Mouse (Mus musculus) embryonic stem cell, embryonic (primary cell): Measurements from ENCODE around the gene Spink4.

Experiments used
- CTCF ChIA-PET, 4 experiments: fragments of 300-600 bp in 2 of 4; fragments of 350-600 bp in 2 of 4; sonication (Branson Sonifier 250); formaldehyde crosslinking; loops; one replicate each; lab custom pipeline; 2022; ENCODE audit warnings: inconsistent platforms in 2 of 4; lab: Charles Lee
- POLR2A ChIA-PET, 4 experiments: fragments of 300-600 bp in 2 of 4; fragments of 350-600 bp in 2 of 4; sonication (Branson Sonifier 250); formaldehyde crosslinking; loops; one replicate each; lab custom pipeline; 2022; ENCODE audit warnings: antibody characterized with exemption in 4 of 4, inconsistent platforms in 1 of 4; lab: Charles Lee

The Spink4 gene

DNA sequence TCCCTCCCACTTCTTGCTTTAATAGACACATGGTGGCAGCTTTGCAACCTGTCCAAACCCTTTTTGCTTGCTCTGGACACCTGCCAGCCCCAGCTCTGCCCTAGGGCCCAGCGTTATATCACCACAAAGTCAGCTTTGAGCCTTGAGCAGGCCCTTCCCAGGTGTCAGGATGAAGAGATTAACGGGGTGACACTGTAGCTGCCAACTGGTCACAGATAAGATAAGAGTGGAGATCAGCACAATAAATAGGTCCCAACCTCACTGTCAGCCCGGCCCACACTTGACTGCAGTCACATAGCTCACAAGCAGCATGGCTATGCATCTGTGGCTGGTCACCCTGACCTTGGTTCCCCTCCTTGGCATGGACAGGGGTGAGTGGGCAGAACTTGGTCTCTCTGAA lies at the start of gene Spink4:
Gene Spink4 (plus strand): TSS at position 268 of the 400 bp plus-strand sequence.
- ChIA-PET POLR2A (interaction anchor here in 2 of 4 experiments (0.6 to 1.8 kb wide), 6 partner anchors 12 to 149 kb away, joined by 3 to 5 read pairs (median 3); partner anchors contain the start of genes Bag1 (in 1 of the 2) and Chmp5 (in 1 of the 2)), CTCF (interaction anchor here in 2 of 4 experiments (0.6 to 1.0 kb wide), 2 partner anchors 29 to 52 kb away, joined by 3 to 6 read pairs; no protein-coding TSS in a partner anchor)

DNA sequence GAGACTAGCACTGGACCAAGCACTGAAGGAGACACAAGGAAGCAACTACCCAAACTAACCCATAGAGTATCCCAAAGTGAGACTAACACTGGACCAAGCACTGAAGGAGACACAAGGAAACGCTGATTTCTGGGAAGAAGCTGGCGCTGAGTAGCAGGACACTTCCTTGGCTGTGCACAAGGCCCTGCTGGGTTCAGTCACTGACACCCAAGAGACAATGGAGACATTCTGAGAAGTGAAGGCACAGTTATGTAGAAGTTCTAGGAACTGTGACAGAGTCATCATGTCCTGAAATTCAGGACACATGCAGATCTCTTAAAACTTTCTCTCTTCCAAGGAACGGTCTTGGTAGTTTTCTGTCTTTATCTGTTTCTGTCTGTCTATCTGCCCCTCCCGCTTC lies 49.6 kb upstream of the Spink4 start:
- ChIA-PET POLR2A (interaction anchor here in 2 of 4 experiments (1.2 to 2.2 kb wide), 6 partner anchors 8 to 78 kb away, joined by 3 to 9 read pairs (median 4); partner anchors contain the start of genes B4galt1 (in 2 of the 2), Bag1 (in 1 of the 2) and Chmp5 (in 1 of the 2)), CTCF (interaction anchor here in 1 of 4 experiments (1.3 kb wide), 1 partner anchor 38 kb away, joined by 3 read pairs; no protein-coding TSS in a partner anchor)

DNA sequence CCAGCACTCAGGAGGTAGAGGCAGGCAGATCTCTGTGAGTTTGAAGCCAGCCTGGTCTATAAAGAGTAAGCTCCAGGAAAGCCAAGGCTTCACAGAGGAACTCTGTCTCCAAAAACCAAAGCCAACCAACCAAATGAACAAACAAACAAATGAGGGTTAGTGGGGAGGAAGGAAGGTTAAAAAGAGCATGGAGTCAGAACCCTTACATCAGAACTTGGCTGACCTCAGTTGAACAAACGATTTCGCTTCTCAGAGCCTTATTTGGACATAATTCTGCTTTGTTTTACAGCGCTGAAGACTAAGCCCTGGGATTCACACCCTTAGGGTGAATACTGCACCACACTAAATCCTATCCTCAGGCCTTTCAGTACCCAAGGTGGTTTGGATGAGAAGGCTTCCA lies 47.7 kb upstream of the Spink4 start:
- CTCF ChIA-PET = no interaction called here
- POLR2A ChIA-PET = no interaction called here

DNA sequence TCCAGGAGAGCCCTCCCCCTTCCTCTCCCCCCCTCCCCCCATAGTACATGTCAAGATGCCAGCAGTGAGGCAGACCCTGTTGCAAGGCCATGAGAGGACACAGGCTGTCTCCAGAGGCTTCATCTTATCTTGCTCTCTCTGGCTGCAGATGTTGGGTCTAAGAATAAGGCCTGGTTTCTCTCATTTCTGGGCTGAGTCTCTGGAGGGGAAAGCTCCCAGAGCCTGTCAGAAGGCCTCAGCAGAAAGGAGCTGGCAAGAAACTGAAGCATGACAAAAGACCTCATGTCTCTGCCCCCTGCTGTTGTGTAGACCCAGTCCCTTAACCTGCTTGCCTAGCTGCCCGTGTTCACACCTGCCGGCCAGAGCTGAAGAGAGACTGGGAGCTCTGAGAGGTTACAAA lies 46.5 kb upstream of the Spink4 start:
- POLR2A ChIA-PET = interaction anchor here in 2 of 4 experiments (0.5 to 1.6 kb wide), 7 partner anchors 11 to 99 kb away, joined by 3 to 6 read pairs (median 3); partner anchors contain the start of gene B4galt1 (in 2 of the 2)
- CTCF ChIA-PET = no interaction called here

DNA sequence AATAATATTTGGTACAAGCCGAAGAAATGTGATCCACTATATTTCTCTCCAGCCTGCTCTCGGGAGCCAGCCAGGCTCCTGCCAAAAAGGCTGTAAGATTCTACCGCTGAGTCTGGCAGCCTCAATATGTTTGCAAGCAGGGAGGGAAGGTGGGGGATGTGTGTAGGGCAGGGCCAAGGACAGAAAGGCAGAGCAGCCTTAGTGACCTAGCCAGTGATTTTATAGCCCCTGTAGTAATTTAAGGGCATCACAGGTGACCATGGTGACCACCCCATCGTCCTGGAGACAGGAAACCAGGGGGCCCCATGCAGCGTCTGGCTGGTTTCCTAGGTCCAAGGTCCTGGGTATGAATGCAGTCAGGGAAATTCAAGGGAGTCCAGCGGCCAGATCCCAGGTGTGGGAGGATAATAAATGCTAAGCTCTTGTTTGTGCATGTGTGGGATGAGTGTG lies 45.7 kb upstream of the Spink4 start:
- ChIA-PET POLR2A (interaction anchor here in 2 of 4 experiments (0.9 to 1.6 kb wide), 5 partner anchors 12 to 33 kb away, joined by 3 to 6 read pairs (median 3); partner anchors contain the start of gene B4galt1 (in 2 of the 2)), CTCF (no interaction called here)

DNA sequence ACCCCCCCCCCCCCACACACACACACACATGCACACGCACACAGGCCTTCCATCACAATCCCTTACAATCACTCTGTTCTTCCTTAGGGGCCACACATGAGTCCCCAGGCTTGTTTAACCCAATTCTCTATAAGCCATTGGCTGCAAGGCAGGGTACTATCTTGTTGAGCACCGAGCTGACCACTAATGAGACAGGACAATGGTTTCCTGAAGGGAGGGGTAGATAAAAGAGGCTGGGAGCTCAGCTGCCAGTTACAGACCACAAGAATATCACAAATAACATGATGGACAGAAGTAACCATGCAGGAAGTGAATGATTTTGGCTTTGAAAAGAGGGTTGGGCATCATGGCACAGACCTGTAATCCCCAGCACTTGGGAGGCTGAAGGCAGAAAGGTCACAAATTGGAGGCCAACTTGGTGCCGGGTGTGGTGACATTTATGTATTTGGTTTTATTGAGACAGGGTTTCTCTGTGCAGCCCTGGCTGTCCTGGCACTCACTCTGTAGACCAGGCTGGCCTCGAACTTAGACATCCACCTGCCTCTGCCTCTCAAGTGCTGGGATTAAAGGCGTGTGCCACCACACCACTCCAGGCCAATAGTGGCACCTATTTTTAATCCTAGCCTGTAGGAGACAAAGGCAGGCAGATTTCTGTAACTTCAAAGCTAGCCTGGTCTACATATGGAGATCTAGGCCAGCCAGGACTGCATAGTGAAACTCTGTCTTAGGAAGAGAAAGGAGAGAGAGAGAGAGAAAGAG lies 44.9 kb upstream of the Spink4 start:
- ChIA-PET POLR2A (interaction anchor here in 3 of 4 experiments (0.6 to 3.5 kb wide), 14 partner anchors 10 to 700 kb away, joined by 3 to 24 read pairs (median 4); partner anchors contain the start of gene B4galt1 (in 1 of the 3)), CTCF (interaction anchor here in 2 of 4 experiments (0.6 to 0.9 kb wide), 2 partner anchors 63 to 176 kb away, joined by 3 read pairs; no protein-coding TSS in a partner anchor)

DNA sequence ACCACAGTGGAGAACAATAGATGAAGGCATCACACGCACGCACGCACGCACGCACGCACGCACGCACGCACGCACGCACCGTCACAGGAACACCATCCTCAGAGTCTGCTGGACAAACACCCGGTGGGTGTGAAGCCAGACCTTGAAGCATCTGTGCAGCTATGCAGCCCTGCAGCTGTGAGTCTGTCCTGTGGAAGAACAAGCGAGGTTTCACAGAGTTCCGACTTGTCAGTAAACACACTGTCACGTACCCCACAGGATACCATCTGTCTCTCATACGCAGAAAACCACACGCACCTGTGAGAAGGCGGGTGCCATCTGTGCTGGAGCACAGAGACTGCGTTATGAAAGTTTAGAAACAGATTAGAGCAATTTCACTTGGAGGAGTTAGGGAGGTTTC lies 44.0 kb upstream of the Spink4 start:
- ChIA-PET CTCF (interaction anchor here in 1 of 4 experiments (0.9 to 1.9 kb wide), 3 partner anchors 62 to 101 kb away, joined by 3 read pairs; no protein-coding TSS in a partner anchor), POLR2A (interaction anchor here in 3 of 4 experiments (0.7 to 3.5 kb wide), 15 partner anchors 8 to 303 kb away, joined by 3 to 24 read pairs (median 4); partner anchors contain the start of gene B4galt1 (in 1 of the 3))

DNA sequence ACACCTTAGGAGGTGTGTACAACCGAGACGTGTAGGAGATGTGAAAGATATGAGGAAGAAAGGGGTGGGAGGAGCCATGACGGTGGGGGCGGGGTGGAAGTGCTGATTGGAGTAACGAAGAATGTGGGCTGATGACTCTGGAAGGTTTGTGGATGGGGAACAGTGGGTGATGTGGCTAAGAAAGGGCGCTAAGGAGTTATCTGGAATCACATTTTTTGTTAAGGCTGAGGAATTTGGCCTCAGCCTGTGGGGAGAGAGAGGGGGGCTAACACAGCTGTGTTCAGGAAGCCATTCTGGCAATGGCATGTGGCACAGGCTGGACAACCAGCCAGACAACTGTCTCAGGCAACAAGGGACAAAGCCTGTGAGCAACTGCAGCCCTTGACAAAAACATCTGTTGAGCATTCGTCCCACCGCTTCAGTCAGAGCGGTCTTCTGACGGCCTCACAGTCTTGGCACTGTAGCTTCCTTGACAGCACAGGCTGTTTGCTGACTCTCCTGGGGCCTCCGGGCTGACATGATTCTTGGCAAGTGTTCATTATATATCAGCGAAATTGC lies 43.0 kb upstream of the Spink4 start:
- CTCF ChIA-PET = interaction anchor here in 2 of 4 experiments (0.5 to 1.9 kb wide), 5 partner anchors 16 to 106 kb away, joined by 3 to 7 read pairs (median 3); no protein-coding TSS in a partner anchor
- POLR2A ChIA-PET = interaction anchor here (0.5 to 3.5 kb wide), 19 partner anchors 9 to 314 kb away, joined by 3 to 24 read pairs (median 6); partner anchors contain the start of genes B4galt1 (in 1 of the 4) and Nfx1 (in 1 of the 4)

DNA sequence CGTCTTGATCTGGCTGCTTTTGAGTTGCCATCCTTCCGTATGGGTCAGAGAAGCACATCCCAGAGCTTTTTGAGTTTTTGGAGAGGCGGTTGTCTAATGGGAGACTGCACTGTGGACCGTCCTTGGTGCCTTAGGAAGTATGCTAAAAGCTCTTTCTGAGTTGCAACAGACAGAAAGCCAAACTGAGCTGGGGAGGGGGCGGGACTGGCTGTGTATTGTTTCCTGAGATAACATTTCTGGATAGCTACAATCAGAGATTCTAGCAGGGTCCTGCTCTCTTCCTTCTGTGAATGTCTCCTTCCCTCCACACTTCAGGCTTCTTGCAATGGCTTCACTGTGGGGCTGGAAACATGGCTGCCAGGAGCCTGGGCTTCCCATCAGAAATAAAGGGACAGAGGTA lies 42.3 kb upstream of the Spink4 start:
- ChIA-PET CTCF (interaction anchor here in 1 of 4 experiments (1.1 to 1.9 kb wide), 2 partner anchors 17 to 76 kb away, joined by 3 to 5 read pairs; no protein-coding TSS in a partner anchor), POLR2A (interaction anchor here in 3 of 4 experiments (0.5 to 3.5 kb wide), 19 partner anchors 8 to 313 kb away, joined by 3 to 24 read pairs (median 5); partner anchors contain the start of gene B4galt1 (in 2 of the 3))

DNA sequence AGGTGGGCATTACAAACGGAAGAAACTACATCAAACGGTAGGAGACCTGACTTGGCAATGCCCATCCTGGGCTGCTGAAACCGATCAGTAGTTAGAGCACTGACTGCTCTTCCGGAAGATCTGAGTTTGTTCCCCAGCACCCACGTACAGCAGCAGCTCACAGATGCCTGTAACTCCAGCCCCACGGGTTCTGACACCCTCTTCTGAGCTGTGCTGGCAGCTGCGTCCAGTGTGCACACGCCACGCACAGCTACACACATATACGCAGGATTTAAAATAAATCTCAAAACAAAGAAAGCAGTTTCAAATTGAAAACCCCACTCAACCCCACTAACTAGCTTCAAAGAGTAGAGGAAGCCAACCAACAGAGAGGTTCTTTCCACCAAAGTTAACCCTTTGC lies 36.7 kb upstream of the Spink4 start:
- ChIA-PET CTCF (no interaction called here), POLR2A (interaction anchor here (0.5 to 5.6 kb wide), 13 partner anchors 8 to 179 kb away, joined by 3 to 42 read pairs (median 3); partner anchors contain the start of genes B4galt1 (in 2 of the 4) and Nfx1 (in 1 of the 4))

DNA sequence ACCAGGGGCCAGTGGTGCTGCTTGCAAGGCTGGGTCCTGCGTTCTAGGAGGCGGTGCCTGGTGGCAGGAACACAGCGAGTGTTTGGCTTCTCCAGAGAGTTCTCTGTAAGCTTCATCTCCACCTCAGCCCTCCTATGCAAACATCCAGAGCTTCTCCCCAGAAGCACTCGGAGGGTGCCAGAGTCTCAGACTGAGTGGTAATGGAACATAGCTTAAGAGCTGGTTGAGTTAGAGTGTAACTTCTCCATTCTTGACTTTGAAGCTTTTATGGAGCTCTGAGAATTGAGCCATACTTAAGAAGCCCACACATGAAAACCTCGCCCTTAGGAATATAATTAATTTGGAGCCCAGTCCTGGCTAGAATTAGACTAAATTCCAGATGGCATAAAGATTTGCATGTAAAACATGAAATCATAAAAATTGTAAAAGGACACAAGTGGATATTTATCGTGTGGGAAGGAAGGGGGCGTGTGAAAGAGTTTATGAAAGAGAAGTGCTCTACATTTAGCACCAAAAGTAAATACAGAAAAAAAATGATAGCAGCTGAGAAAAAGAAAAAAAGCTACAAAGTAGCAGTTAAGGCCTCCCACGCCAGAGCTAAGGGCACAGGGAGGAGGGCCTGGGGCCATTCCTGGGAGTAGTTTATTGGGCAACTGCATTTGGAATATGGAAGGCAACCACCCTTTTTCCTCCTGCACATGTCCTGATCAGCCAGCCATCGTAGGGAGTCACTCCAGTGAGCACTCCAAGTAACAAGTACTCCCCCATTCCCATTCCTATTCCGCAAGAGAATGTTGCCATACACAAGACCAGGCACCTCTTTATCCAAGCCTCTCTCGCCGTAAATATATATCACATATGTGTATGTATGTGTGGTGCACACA lies 35.3 kb upstream of the Spink4 start:
- ChIA-PET POLR2A (interaction anchor here (0.6 to 5.6 kb wide), 8 partner anchors 9 to 139 kb away, joined by 3 to 42 read pairs (median 4); partner anchors contain the start of gene B4galt1 (in 1 of the 4)), CTCF (interaction anchor here in 2 of 4 experiments (0.5 to 0.8 kb wide), 3 partner anchors 20 to 37 kb away, joined by 3 to 5 read pairs (median 5); no protein-coding TSS in a partner anchor)

DNA sequence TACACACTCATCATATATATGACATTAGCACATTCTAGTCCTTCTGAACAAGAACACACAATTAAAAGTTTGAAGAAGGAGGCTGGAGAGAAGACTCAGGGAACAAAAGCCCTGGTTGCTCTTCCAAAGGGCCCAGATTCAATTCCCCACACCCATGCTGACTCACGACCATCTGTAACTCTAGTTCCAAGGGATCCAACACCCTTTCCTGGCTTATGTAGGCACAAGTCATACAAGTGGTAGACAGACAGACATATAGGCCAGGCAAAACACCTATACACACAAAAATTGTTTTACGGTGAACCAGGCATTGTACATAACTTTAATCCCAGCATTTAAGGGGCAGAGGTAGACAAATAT lies 34.7 kb upstream of the Spink4 start:
- ChIA-PET CTCF (no interaction called here), POLR2A (interaction anchor here in 2 of 4 experiments (0.7 to 5.6 kb wide), 6 partner anchors 8 to 109 kb away, joined by 3 to 42 read pairs (median 4); partner anchors contain the start of gene B4galt1 (in 1 of the 2))

DNA sequence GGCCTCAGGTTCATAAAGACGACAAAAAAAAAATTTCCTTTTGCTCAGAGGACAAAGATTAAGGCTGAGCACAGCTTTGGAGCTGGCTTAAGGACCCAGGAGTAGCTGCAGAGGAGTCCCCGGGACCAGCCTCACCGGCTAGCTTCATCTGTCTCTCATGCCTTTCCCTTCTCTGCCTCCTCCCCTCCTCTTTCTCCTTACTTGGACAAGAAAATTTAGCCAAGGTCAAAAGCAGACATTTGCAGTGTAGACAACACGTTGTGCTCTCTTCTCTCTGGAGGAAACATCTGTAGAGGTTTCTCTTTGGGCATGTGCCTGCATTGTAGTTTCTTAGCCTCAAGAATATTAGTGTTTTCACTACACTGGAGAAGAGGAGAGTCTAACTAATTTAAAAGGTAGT lies 34.0 kb upstream of the Spink4 start:
- CTCF ChIA-PET = no interaction called here
- POLR2A ChIA-PET = interaction anchor here in 2 of 4 experiments (0.7 to 5.6 kb wide), 8 partner anchors 9 to 32 kb away, joined by 3 to 42 read pairs (median 4); partner anchors contain the start of gene B4galt1 (in 1 of the 2)

DNA sequence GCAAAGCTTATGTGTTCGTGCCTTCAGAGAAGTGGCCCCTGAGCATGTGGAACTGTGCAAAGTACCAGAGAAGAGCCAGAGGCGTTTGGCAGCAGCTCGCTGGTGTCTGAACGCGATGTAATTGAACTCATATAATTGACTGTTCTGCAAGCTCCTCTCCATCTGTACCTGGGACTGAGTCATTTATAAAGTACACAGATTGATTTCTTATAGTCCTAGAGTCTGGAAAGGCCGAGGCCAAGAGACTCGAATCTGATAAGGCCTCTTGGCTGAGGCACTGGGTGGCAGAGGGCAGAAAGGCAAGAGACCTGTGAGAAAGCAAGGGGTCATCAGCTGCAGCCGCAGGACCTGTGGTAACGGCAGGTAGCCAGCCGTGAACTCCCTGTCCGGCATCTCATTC lies 31.0 kb upstream of the Spink4 start:
- CTCF ChIA-PET = no interaction called here
- POLR2A ChIA-PET = interaction anchor here in 2 of 4 experiments (0.9 to 4.0 kb wide), 7 partner anchors 11 to 127 kb away, joined by 3 to 21 read pairs (median 3); no protein-coding TSS in a partner anchor

DNA sequence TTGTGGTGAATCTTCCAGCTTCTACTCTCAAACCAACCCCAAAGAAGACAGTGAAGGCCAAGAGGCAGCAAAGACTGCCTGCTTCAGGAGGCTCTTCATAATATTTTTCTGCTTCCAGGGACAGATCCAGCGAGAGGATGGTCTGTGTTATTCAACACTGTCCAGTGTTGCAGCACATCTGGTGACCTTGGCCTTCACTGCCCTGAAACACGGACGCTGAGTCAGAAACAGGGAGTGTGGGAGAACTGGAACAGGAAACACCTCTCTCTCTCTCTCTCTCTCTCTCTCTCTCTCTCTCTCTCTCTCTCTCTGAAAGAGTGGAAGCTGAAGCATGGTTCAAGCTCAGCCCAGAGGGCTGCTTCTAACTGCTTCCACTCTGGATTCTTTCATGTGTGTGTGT lies 30.6 kb upstream of the Spink4 start:
- POLR2A ChIA-PET = interaction anchor here in 2 of 4 experiments (0.6 to 4.0 kb wide), 8 partner anchors 10 to 102 kb away, joined by 3 to 21 read pairs (median 3); no protein-coding TSS in a partner anchor

DNA sequence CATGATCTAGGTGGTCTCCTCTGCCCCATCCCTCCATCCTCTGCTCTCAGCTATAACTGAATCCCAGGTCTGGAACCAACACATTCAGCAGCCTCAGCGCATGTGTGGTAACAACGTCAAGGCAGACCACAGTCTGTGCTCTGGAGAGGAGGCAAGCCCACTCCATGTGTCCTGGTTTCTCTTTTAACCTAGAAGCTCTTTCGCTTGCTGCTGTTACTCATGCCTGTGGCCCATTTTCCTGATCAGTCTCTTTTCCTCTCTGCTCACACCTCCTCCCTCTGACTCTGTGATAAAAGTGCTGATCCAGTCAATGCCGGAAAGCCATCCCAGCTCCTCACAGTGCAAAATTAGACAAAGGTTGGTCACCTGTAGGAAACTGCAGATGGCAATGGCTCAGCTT lies 29.9 kb upstream of the Spink4 start:
- CTCF ChIA-PET = interaction anchor here in 1 of 4 experiments (0.7 to 1.1 kb wide), 2 partner anchors 97 to 115 kb away, joined by 3 to 5 read pairs; no protein-coding TSS in a partner anchor
- POLR2A ChIA-PET = interaction anchor here in 3 of 4 experiments (0.6 to 4.0 kb wide), 14 partner anchors 9 to 119 kb away, joined by 3 to 21 read pairs (median 4); partner anchors contain the start of gene B4galt1 (in 1 of the 3)

More for the DNA sequence above, 30.6 kb upstream of the Spink4 start:
- CTCF ChIA-PET = no interaction called here
